ENCODE assay signal across 8 mouse cellular contexts in the genomic region with DNA sequence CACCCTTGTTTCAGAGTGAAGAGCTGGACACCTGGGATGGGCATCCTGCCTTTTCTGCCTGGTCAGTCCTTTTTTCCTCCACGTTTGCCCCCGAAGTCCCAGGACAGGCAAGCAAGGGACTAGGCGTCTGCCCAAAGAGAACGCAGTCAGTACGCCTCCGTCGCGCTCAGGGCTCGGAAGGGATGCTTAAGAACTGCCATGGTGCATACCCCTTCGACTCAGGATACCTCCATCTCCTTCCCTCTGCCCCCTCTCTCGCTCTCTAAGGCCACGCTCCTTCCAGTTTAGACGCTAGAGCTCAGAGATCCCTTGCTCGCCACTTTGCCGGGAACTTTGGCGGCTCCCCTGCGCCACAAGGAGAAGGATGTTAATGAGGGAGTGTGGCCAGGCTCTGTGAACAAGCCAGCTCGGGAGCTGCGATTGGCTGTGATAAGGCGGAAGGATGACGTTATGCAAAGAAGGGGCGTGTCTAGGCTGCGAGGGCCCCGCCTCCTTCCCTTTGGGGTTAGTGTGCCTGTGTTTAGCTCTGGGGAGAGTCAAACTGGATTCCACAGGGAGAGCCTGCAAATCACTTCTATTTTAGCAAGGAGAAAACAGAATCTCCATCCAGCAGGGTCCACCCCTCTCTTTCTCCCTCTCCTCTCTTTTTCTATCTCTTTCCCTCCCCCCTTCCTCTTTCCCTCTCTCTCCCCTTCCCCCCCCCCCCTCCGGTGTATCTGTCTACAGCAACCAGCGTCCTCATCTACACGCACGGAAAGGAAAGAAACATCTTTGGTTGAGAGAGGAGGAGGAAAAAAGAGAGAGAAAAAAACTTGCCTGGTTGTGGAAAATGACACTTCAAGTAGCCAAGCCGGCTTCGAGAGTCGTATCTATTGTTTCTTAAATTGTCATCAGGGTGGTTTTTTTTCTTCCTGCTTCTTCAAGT. TPM values are rescaled to one million over a fixed set of nuclear protein-coding genes. Genes with fewer than 3 reads are reported as not detected.
DNase-seq lines count a peak whose midpoint lies in the region; ATAC-seq and TF ChIP-seq lines count a peak whose summit lies in the region.

A gene (plus strand): TSS at position 530 of the 925 bp plus-strand sequence.

- H3K4me1 ChIP-seq in cerebellum, adult 2 months (ENCODE audit: control insufficient read depth, insufficient read depth, low read length), result no peaks in the 10 kb centered on the region
- 0 out of 2 replicates have a peak, but pooled peaks cover 9% of the 10 kb centered on the region for H3K4me1 ChIP-seq in forebrain, postnatal 0 days (ENCODE audit: insufficient read depth)

- no peak for TF ChIP-seq CTCF in cerebellum, adult 2 months (IDR thresholded peaks at IDR 0.05; ENCODE audit: borderline replicate concordance, insufficient read depth, low read depth, low read length)
- TF ChIP-seq CTCF in forebrain, postnatal 0 days (IDR thresholded peaks at IDR 0.05; ENCODE audit: low read depth), result no peak

- TF ChIP-seq POLR2A in cerebellum, adult 2 months (IDR thresholded peaks at IDR 0.05; ENCODE audit: borderline replicate concordance, insufficient read depth, low read length), result peak; percentile 65; the same call in 1 of the 2 replicates

- peak; percentile 94 for DNase-seq in WW6 (ENCODE audit: low read depth, low spot score)
- DNase-seq in cerebellum, adult 2 months, result peak; percentile 95 to 96
- peak; percentile 86 for DNase-seq in forebrain, postnatal 0 days
- peak; percentile 89 to 92 for DNase-seq in heart, postnatal 36 days
- DNase-seq in layer of hippocampus, adult 8-10 months (ENCODE audit: low spot score in 2 of 2), result peak; percentile 16 to 38
- peak; percentile 38 for DNase-seq in right cerebral cortex, adult 18-20 months
- DNase-seq in urinary bladder, postnatal 4 days (ENCODE audit: low spot score in 2 of 2), result peak; percentile 84 to 86

- H3K4me3 ChIP-seq in cerebellum, adult 2 months (replicated peaks; ENCODE audit: insufficient read depth, low read depth, low read length), result peak within 1 kb of the TSS; percentile 89
- H3K4me3 ChIP-seq in forebrain, postnatal 0 days (ENCODE audit: low read depth, low read length), result peak within 1 kb of the TSS; percentile 43

- WGBS in cerebellum, adult 2 months, result under 1% methylated on average over 31 of the region's 31 CpGs
- WGBS in forebrain, postnatal 0 days, result under 1% methylated on average over 31 of the region's 31 CpGs

- ATAC-seq in forebrain, postnatal 0 days, result peak; percentile 94
- ATAC-seq in megakaryocyte, adult 5-6 weeks (ENCODE audit: poor library complexity, severe bottlenecking), result peak; percentile 83

- peak within 1 kb of the TSS; percentile 48 for H3K9ac ChIP-seq in forebrain, postnatal 0 days

- no peaks in the 10 kb centered on the region for H3K36me3 ChIP-seq in forebrain, postnatal 0 days (ENCODE audit: insufficient read depth)

- peak within 1 kb of the TSS; percentile 92 for H3K27ac ChIP-seq in cerebellum, adult 2 months (ENCODE audit: insufficient read depth, low read length)
- peak within 1 kb of the TSS; percentile 59 for H3K27ac ChIP-seq in forebrain, postnatal 0 days (ENCODE audit: low read depth, low read length)

- intact Hi-C loops in heart, postnatal 36 days (cut with DNase I), result no loop called here

- H3K9me3 ChIP-seq in forebrain, postnatal 0 days (ENCODE audit: low read length), result no peaks in the 10 kb centered on the region

- H3K4me2 ChIP-seq in forebrain, postnatal 0 days (ENCODE audit: low read depth), result peak within 1 kb of the TSS; percentile 73

- no peaks in the 10 kb centered on the region for H3K27me3 ChIP-seq in cerebellum, adult 2 months (ENCODE audit: control insufficient read depth, insufficient read depth, low read length)
- peaks cover 76% of the 10 kb centered on the region for H3K27me3 ChIP-seq in forebrain, postnatal 0 days (ENCODE audit: insufficient read depth, low read length)

RNA-seq across cellular contexts. Expression of the gene that starts here (rescaled TPM):
- polyA plus RNA-seq in cerebellum, adult 2 months (2012; rRNA removed), result 24.9 and 26.2 TPM in 2 replicates
- 12.9 and 13.0 TPM in 2 replicates for total RNA-seq in forebrain, postnatal 0 days (2014; rRNA removed)
- 15.6 and 20.6 TPM in 2 replicates for polyA plus RNA-seq in forebrain, postnatal 0 days (2015; fragmentation: Nextera tagmentation; extraction: Ambion mirVana)
- total RNA-seq in heart, postnatal 36 days (2021), result 10 to 100 TPM; 13.4 to 14.4 TPM
- 1 to 10 TPM; 2.8 to 5.3 (median 3.4) TPM for total RNA-seq in layer of hippocampus, adult 8-10 months (2022)
- total RNA-seq in megakaryocyte, adult 5-6 weeks (2015), result 0.09 and 0.25 TPM in 2 replicates
- 0.33 TPM in 1 of 2 replicates, not detected in the other for total RNA-seq in megakaryocyte, adult 5-6 weeks (2017)

Comparison
In these comparisons a context has a peak if more than half of its experiments do, and no peak if none do; other contexts are left out.
1. Peak in every context shown above with its lines: DNase-seq, ATAC-seq, H3K4me3 ChIP-seq and H3K27ac ChIP-seq.
2. Peak in ATAC-seq in megakaryocyte, adult 5-6 weeks; RNA of the gene not detected or under 1 TPM.
3. DNase-seq: peak in every context shown above with its lines; median percentile 96 in cerebellum, adult 2 months; 94 in WW6; 90 in heart, postnatal 36 days; 86 in forebrain, postnatal 0 days; 85 in urinary bladder, postnatal 4 days; 38 in right cerebral cortex, adult 18-20 months; 27 in layer of hippocampus, adult 8-10 months.